Mouse (Mus musculus) Patski (cell line): ENCODE measurements around the gene Trrap. TPM values are rescaled to one million over a fixed set of nuclear protein-coding genes. Genes with fewer than 3 reads are reported as not detected.

Experiments used
- ATAC-seq: fragments of 100-300 bp; one replicate; pipeline ENCODE4 v1.8.0; 2021
- CTCF ChIA-PET: fragments of 350-600 bp; sonication (Branson Sonifier 250); formaldehyde crosslinking; loops from one replicate; lab custom pipeline; 2022; ENCODE audit warnings: inconsistent platforms; lab: Charles Lee
- POLR2A ChIA-PET: fragments of 350-600 bp; sonication (Branson Sonifier 250); formaldehyde crosslinking; loops from one replicate; lab custom pipeline; 2022; ENCODE audit warnings: antibody characterized with exemption, inconsistent platforms; lab: Charles Lee
- DNase-seq: peaks from one replicate; pipeline ENCODE4 v3.0.0-alpha.2; 2011; ENCODE audit warnings: low read depth, low spot score
- H3K27me3 ChIP-seq: fragments of 371-371 bp; one replicate; pipeline ENCODE4 v1.5.1; 2021
- CTCF ChIP-seq: fragments of 100-300 bp; IDR thresholded peaks from one replicate; pipeline ENCODE4 v1.5.1; 2021
- in situ Hi-C: fragments of 300-500 bp; cut with MboI; formaldehyde crosslinking; loops from 3 replicates; pipeline ENCODE4 v1.11.1; 2018; ENCODE audit warnings: low pct_unique_long_range_greater_than_20kb, mixed read lengths
- polyA plus RNA-seq: library from polyadenylated mRNA; unstranded; gene quantifications from one replicate; pipeline ENCODE4 v1.2.3, GENCODE M21; 2021

The Trrap gene
- polyA plus RNA-seq, 1 experiment from 2014 or later, result 76.0 TPM

DNA sequence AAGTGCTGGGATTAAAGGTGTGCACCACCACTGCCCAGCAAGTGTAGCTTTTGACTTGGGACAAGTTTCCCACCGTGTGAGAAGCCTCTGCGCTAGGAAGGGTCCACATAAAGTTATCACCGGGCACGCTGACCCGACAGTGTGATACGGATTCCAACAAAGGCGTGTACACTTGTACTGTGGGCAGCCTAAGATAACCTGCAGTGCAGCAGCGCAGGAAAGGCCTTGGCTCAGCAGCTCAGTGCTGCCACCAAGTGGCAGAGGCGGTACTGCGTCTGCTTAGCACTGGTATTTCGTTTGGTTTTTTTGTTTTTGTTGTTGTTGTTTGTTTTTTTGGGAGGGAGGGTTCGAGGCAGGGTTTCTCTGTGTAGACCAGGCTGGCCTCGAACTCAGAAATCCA lies 108.4 kb downstream of the Trrap start:
- POLR2A ChIA-PET, result interaction anchor here (0.8 to 1.4 kb wide), 4 partner anchors 9 to 187 kb away, joined by 3 to 4 read pairs (median 4); no protein-coding TSS in a partner anchor
- CTCF ChIA-PET, result interaction anchor here (0.8 to 7.4 kb wide), 23 partner anchors 9 to 191 kb away, joined by 3 to 40 read pairs (median 5); no protein-coding TSS in a partner anchor
- no peak for TF ChIP-seq CTCF
- in situ Hi-C loops, result no loop called here
- no peak for ATAC-seq
- no peaks in the 10 kb centered on the region for H3K27me3 ChIP-seq
- DNase-seq, result no peak

DNA sequence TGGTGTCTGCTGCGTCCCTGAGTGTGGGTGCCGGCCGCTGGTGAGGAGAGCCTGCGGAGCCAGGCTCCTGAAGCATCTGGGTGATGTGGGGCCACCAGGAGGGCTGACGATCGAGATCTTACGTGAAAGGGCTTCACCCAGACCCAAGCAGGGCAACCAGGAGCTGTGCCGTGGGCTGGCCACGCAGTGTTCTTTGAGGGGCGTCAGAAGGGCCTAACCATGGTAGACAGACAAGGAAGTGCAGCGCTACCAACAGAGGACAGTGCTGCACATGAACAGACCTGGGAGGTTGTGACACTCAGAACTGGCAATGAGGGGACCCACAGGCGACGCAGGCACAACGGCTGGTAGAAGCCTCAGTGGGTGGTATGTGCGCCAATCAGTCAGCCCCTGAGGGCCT lies 109.5 kb downstream of the Trrap start:
- ChIA-PET CTCF (interaction anchor here (2.9 to 7.4 kb wide), 2 partner anchors 8 to 26 kb away, joined by 24 to 40 read pairs; no protein-coding TSS in a partner anchor), POLR2A (no interaction called here)
- no peak for TF ChIP-seq CTCF

DNA sequence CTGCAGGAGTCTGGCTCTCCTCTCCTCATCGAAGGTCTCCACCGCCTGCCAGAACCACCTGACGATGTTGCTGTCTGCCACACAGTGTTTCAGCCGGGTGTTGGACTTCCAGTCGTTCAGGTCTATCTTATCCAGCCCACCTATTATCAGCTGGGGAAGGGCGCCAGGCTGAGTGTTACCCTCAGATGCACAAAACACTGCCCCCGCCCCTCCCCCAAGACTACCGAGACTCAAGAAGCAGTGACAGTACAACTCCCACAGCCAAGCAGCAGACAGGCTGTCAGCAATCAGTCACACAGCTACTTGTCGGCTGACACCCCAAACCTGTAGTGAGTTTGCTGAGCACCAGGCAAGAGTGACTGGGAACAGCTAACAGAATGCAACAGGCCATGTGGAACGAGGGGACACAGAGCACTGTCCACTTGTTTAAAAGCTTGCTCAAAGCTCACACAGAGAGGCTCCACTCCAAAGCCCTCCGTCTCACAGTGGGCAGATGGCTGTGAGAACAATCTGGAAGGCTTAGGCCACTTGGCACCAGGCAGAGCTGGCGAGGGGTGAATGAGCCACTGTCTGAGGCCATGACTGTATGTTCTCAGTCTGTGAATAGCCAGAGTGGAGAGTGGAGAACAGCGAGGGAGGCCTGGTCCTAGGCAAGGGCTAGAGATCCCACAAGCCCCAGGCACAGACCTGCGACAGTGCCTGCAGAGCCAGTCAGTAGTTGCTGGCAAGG lies 114.3 kb downstream of the Trrap start:
- no peaks in the 10 kb centered on the region for H3K27me3 ChIP-seq
- ChIA-PET CTCF (interaction anchor here (1.1 kb wide), 1 partner anchor 15 kb away, joined by 3 read pairs; no protein-coding TSS in a partner anchor), POLR2A (no interaction called here)
- no peak for DNase-seq
- in situ Hi-C loops, result no loop called here
- no peak for TF ChIP-seq CTCF
- ATAC-seq, result no peak

More for the DNA sequence above, 109.5 kb downstream of the Trrap start:
- no peaks in the 10 kb centered on the region for H3K27me3 ChIP-seq
- DNase-seq (no peak), ATAC-seq (no peak)
- in situ Hi-C loops, result no loop called here

DNA sequence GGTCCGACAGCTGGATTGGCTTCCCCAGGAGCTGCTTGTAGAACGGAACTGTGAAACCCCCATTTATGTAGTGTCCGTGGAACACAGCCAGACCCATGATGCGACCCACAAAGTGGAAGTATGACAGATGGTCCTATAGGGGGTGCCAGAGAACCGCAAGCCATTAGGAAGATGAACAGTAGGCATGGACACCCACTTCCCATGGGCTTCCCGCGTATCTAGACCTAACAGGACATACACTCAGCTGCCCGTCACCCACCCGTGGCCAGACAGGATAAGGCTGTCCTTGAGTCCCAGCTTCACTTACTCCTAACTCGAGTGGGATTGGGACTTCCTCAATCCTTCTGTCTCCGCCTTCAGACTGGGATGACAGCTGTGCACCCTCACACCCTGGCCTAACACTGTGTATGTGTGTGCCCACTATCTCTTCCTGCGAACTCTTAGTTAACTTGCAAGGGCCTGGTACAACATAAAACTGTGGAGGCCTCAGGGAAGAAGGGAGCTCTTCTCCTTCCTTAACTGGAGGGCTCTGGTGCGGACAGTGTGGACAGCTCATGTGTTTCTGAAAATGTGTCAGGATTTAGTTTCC lies 117.2 kb downstream of the Trrap start:
- in situ Hi-C loops, result no loop called here
- ATAC-seq, result no peak
- no peak for DNase-seq
- ChIA-PET CTCF (interaction anchor here (1.0 to 3.6 kb wide), 10 partner anchors 9 to 104 kb away, joined by 3 to 24 read pairs (median 4); partner anchors contain the start of gene Smurf1), POLR2A (interaction anchor here (0.6 to 0.9 kb wide), 2 partner anchors 9 to 98 kb away, joined by 3 to 4 read pairs; no protein-coding TSS in a partner anchor)
- TF ChIP-seq CTCF, result no peak
- no peaks in the 10 kb centered on the region for H3K27me3 ChIP-seq

DNA sequence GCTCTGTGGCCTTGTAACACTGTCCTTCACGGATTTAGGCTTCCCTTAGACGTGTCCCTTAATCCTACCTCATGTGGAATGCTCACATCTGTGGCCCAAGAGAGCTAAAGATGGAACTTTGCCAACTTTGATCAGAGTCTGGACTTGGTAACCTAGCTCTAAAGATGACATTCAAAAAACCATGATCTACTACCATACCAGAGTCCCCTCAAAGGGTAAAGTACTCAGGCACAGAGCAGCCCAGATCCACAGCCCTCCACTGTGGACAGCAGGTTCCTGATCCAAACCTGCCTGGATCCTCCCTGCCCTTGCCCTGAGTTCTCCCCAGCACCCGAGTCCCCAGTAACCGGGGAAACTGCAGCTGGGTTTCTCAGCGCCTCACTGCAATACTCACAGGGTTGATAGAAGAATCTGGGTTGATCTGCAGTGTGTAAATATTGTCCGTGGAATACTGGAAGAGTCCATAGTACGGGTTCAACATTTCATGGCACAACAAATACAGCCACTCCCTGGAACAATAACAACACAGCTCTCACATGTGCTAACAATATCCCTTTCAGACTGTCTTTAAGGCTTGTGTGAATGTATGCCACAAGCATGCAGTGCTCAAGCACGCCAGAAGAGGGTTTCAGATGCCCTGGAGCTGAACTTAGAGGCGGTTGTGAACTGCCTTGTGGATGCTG lies 118.6 kb downstream of the Trrap start:
- in situ Hi-C loops, result no loop called here
- ChIA-PET CTCF (interaction anchor here (0.9 to 3.6 kb wide), 9 partner anchors 8 to 103 kb away, joined by 3 to 24 read pairs (median 4); no protein-coding TSS in a partner anchor), POLR2A (interaction anchor here (1.3 kb wide), 1 partner anchor 28 kb away, joined by 4 read pairs; no protein-coding TSS in a partner anchor)
- TF ChIP-seq CTCF, result no peak
- no peak for DNase-seq
- no peak for ATAC-seq
- H3K27me3 ChIP-seq, result no peaks in the 10 kb centered on the region

DNA sequence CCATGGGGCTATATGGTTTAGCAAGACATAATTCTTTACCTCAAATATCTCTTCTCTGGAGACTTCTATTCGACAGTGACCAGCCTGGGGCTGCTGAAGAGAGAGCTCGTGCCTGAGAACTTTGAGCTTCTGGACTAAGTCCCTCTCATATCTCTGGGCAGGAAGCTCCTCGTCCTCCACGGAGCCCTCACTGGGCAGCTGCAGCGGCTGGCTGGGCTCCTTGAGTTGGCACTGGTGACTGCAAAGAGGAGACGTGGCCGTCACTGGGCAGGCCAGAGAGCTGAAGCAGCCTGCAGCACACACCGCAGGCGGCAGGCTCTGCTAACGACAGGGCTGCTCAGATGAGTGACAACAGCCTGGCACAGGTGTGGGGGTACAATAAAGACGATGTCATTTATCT lies 123.7 kb downstream of the Trrap start:
- in situ Hi-C loops, result no loop called here
- no peak for DNase-seq
- ChIA-PET CTCF (interaction anchor here (0.8 to 2.0 kb wide), 2 partner anchors 11 to 15 kb away, joined by 3 to 9 read pairs; no protein-coding TSS in a partner anchor), POLR2A (no interaction called here)
- no peak for TF ChIP-seq CTCF
- no peaks in the 10 kb centered on the region for H3K27me3 ChIP-seq
- ATAC-seq, result no peak

DNA sequence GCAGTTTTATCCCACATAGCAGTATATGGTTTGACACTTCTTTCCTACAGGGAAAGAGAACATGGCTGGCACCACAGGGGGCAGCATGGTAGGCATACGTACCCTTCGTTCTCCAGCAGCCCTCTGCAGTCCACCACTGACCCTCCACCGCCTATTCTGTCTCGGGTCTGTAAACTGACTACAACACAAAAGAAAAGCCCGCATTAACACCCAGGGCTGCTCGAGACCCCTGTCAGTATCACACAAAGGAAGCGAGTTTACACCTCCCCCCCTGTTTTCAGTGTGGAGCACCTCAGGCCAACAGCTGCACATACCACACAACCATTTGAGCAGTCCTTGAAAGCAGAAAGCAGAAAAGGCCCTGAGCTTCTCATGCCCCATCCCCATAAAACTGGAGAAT lies 130.3 kb downstream of the Trrap start:
- POLR2A ChIA-PET, result interaction anchor here (1.1 to 2.5 kb wide), 3 partner anchors 8 to 23 kb away, joined by 3 to 9 read pairs (median 3); no protein-coding TSS in a partner anchor
- no peak for DNase-seq
- in situ Hi-C loops, result no loop called here
- no peaks in the 10 kb centered on the region for H3K27me3 ChIP-seq
- no peak for TF ChIP-seq CTCF
- CTCF ChIA-PET, result interaction anchor here (0.9 to 1.6 kb wide), 7 partner anchors 8 to 83 kb away, joined by 3 to 7 read pairs (median 4); no protein-coding TSS in a partner anchor
- peak; percentile 8 for ATAC-seq

DNA sequence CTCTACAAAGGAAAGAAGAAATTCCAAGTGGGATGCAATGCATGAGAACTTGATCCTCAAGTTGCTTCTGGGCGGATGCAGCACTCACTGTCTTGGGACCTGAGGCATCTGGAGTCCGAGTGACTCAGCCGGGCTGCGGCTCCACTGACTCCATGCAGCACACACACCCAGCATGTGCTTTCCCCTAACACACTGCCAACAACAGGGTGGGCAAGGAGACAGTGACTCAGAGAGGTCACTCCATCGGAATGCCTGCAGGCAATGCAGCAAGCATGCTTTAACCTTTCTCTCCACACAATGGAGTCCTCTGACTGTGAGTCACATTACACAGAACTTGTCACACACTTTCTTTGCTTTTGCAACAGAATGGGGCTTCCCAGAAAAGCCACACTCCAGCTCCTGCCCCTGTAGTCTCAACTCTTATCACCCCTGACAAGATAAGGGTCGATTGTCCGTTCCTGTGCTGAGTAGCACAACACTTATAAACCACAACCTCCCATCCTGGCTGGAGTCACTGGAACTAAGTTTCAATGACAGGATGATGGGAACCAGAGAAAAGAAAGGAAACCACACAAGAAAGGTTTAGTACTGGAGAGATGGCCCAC lies 131.0 kb downstream of the Trrap start:
- peak; percentile 89 for ATAC-seq
- in situ Hi-C loops, result no loop called here
- DNase-seq, result peak; percentile 98

DNA sequence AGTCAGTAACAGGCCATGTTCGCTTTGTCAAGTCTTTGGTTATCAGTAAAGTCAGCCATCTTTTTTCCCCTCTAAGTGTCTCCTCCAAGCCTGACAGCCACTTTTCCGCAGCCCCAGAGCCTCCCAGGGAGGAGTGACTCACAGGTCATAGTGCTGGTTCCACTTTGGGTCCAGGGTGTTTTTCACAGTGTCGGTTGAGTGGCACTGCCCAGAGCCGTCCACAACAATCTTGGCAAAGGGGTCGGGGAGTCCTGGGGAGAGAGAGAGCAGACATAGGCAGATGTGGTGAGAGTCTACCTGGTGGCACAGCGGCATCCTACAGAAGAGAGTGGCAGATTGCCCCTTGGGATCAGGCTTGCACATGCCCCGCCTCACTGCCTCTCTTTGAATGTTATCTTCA lies 133.5 kb downstream of the Trrap start:
- ATAC-seq (no peak), DNase-seq (no peak)
- TF ChIP-seq CTCF, result no peak
- in situ Hi-C loops, result no loop called here
- ChIA-PET CTCF (interaction anchor here (1.0 kb wide), 1 partner anchor 32 kb away, joined by 3 read pairs; no protein-coding TSS in a partner anchor), POLR2A (interaction anchor here (0.6 kb wide), 1 partner anchor 63 kb away, joined by 3 read pairs; no protein-coding TSS in a partner anchor)
- H3K27me3 ChIP-seq, result no peaks in the 10 kb centered on the region

More for the DNA sequence above, 131.0 kb downstream of the Trrap start:
- no peaks in the 10 kb centered on the region for H3K27me3 ChIP-seq
- TF ChIP-seq CTCF, result no peak
- POLR2A ChIA-PET, result interaction anchor here (1.7 to 2.5 kb wide), 2 partner anchors 8 to 11 kb away, joined by 3 to 9 read pairs; no protein-coding TSS in a partner anchor
- CTCF ChIA-PET, result interaction anchor here (1.4 to 1.6 kb wide), 5 partner anchors 9 to 82 kb away, joined by 3 to 7 read pairs (median 4); no protein-coding TSS in a partner anchor
